Mouse (Mus musculus): ENCODE measurements at regions not wholly inside any gene's neighbourhood (a gene's known extent, or its start where the extent isn't known, plus 50 kb on each side); places are given as distances from the start of the nearest gene placed in this dataset.

- no peak for DNase-seq (ENCODE audit: low read depth)
These were observed 62.8 kb upstream of the Cacna2d3 start for GRCm38 (mm10) chr14:29784506-29784905.

DNA sequence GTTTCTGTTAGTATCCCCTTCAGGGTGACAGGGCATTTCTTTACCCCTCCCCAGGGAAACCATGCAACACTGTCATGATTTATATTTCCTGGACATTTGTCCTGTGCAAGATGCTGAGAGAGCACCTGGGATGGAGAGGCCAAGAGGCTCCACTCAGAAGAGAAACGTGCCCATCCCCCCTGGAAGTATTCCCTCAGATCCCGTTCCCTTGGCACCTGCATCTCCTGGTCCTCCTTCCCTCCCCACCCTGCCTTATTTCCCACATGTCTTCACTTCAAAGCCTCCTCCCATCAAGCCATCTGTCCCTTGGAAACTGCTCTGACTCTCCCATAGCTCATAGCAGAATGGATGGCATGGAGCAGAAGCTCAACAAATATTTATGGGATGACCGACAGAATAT is 64.8 kb upstream of the Cacna2d3 start:
- no peak for DNase-seq (ENCODE audit: low read depth)

- no peak for DNase-seq (ENCODE audit: low read depth)
These were observed 66.1 kb upstream of the Cacna2d3 start for GRCm38 (mm10) chr14:29787796-29788195.

- DNase-seq (ENCODE audit: low read depth) = no peak
These were observed 66.7 kb upstream of the Cacna2d3 start for GRCm38 (mm10) chr14:29788351-29788750.

- no peak for DNase-seq (ENCODE audit: low read depth)
These were observed 73.7 kb upstream of the Cacna2d3 start for GRCm38 (mm10) chr14:29795325-29795724.

- no peak for DNase-seq (ENCODE audit: low read depth)
These were observed 74.7 kb upstream of the Cacna2d3 start for GRCm38 (mm10) chr14:29796396-29796795.

GRCm38 (mm10) chr14:29799852-29800251 is 78.2 kb upstream of the Cacna2d3 start:
- no peak for DNase-seq (ENCODE audit: low read depth)

GRCm38 (mm10) chr14:29805234-29805633 is 83.6 kb upstream of the Cacna2d3 start:
- DNase-seq (ENCODE audit: low read depth) = no peak

DNA sequence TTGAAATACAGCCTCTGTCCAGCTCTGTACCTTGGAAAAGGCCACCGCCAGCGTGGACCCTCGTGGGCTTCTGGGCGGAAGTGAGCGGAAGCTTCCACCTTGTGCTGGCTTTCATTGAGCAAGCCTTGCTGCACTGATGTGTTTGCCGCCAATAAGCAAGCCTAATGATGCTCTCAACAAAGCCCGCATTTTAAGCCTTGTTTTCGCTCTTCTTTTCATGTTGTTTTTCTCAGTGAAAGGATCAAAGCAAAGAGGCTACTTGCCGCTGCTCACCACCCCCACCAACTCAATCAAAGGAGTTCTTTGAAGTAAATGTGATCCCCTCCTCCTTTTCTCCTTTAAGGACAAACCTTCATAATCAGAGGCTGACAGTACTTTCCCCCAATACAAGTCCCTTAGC is 86.2 kb upstream of the Cacna2d3 start:
- no peak for DNase-seq (ENCODE audit: low read depth)

GRCm38 (mm10) chr14:29814626-29815025 is 93.0 kb upstream of the Cacna2d3 start:
- DNase-seq (ENCODE audit: low read depth) = peak; percentile 3

DNA sequence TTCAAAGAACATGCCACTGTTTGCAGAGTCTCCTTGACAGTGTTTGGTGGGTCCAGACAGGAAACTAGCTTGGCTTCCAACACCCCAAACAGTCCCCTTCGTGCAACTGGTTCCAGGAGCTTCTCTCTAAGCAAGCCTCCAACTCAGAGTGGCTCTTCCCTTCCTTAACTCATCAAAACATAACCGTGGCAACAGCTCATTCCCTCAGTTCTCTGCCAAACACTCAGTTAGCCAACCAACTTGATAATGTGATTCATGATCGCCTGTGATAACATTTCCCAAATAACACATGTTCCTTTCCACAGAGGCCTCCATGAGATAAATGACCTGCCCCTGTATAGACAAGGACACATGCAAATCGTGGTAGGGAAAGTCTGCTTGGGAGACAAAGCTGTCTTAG is 95.9 kb upstream of the Cacna2d3 start:
- DNase-seq (ENCODE audit: low read depth) = no peak

DNA sequence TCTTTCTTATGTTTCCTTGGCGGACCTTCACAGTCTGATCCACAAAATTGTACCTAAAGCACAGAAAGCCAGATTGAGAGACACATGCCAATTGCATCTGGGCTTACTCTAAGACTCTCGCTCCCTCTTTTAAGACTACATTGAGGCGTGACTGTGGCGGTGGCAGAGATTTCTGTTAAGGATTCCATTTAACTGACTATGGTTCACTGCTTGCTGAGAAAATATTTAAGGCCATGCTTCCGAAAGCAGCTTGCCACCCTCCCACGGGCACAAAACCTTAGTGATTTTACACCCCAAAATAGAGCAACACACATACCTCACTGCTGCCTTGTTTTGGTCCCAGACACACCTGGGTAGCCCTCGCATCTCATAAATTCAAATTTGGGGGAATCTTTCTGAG is 96.6 kb upstream of the Cacna2d3 start:
- no peak for DNase-seq (ENCODE audit: low read depth)

GRCm38 (mm10) chr14:29818751-29819150 is 97.1 kb upstream of the Cacna2d3 start:
- no peak for DNase-seq (ENCODE audit: low read depth)

DNA sequence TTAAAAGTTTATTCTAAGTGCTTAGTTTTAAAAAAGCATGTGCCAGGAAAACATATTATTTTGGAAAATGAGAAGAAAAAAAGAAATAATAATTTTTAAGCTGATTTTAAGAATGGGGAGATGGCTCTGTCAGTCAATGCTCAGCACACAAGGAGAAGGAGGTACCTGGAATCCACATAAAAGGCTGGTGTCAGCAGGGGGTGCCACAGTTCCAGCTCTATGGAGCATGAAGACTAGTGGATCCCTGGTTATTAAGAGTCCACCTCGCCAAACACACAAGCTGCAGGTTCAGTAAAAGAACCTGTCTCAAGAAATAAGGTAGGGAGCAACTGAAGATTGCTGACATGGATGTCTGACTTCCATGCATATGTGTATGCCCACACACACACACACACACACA is 115.4 kb upstream of the Cacna2d3 start:
- no peak for DNase-seq (ENCODE audit: low read depth)

DNA sequence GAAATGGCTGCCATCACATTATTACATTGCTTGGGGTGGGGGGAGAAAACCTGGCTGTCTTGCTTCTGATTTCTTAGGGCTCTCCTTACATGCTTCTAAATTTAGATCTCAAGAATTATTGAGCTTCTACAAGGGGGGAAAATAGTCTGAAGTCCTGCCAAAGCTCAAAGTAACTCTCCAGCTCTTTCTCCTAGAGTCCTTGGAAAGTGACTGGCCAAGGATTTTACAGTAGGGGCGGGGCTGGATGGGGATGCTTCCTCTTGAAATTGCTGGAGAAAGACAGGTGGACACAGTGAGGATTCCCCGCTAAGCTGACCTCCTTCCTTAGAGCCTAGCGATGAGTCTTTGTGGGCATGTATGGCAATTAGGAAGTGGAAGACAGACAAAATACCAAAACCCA is 117.9 kb upstream of the Cacna2d3 start:
- no peak for DNase-seq (ENCODE audit: low read depth)

- DNase-seq (ENCODE audit: low read depth) = no peak
These were observed 119.9 kb upstream of the Cacna2d3 start for GRCm38 (mm10) chr14:29841361-29842117.

DNA sequence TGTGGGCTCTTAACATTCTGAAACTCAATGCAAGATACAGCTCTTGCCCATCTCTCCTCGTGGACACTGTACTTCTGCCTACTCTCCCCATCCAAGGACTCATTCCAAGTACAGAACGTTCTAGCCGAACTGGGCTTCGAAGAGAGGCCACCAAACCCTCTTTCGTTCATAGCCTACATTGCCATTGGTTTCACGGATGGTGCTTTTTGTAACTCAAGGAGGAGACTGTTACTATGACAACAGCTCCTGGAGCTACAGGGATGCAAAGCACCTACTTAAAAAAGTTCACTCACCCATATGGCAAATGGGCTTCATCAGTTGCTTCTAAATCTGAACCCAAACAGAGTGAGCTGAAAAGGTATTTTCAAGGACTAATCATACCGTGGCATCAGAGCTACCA is 120.4 kb upstream of the Selenok start:
- no peak for DNase-seq (ENCODE audit: low read depth)

- no peak for DNase-seq (ENCODE audit: low read depth)
These were observed 116.8 kb upstream of the Selenok start for GRCm38 (mm10) chr14:29851286-29851685.

DNA sequence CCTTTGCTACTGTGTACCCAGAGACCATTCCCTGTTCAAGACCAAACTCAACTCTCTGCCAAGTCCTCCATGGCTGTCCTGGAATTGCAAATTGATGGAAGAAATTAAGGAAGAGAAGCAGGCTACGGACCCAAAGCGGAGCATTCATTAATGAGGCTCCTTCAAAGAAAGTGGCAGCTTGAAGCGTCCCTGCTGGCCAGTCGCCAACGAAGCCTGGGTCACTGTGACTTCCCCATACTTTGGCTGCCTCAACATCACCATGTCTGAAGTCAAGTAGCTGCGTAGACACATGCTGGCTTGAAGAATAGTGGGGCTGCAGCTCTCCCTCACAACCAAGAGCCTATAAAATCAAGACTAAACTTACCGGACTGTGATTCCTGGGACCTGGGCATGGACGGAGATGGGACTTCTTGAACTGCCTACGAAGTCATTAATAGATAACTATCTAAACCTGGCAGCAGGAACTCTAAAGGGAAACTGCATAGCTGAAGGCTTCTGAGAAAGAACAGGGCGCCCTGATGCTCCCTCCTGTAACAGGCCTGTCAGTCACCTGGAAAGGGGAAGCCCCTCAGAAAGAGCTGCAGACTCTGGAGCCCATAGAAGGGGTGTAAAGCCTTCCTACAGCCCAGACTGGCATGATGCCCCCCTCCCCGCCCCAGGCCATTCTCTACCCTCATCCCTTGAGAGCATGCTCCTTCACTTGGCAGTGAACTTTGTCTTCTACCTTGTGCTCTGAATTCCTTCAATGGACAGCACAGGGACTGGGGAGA is 116.0 kb upstream of the Selenok start:
- DNase-seq (ENCODE audit: low read depth) = no peak

- DNase-seq (ENCODE audit: low read depth) = no peak
These were observed 106.1 kb upstream of the Selenok start for GRCm38 (mm10) chr14:29862032-29862431.

DNA sequence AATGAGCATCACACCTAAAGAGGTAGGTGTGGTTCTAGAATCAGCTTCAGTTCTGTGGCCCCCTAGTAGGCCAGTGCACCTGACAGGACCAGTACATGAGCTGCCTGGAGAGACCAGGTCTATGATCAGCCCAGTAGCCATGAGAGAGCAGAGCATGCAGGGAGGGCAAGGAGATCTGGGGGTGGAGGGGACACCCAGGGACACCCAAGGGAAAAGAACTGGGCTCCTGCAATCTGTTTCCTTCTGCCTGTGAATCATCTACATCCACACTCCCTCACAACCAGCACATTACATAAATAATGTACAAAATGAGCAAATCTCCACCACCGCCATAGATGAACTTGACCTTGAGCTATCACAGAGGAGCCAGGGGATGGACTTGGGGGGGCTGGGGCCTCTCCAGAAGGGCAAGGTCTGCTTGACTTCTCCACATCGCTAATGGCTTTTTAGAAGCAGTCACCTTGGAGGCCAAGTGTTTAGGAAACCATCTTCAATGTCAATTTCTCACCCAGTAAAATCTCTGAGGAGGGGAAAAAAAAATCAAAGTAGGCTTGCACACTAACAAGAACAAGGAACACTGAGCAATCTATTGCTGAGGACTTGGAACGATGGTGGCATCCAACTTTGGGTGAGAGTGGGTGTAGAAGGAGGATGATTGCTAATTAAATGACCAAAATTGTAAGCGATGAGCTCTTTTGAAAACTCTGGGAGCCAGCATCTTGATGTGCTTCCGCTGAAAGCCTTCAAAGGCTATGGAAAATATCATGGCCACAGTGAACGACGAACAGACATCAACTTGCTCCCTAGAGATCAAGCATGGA is 101.4 kb upstream of the Selenok start:
- no peak for DNase-seq (ENCODE audit: low read depth)

DNA sequence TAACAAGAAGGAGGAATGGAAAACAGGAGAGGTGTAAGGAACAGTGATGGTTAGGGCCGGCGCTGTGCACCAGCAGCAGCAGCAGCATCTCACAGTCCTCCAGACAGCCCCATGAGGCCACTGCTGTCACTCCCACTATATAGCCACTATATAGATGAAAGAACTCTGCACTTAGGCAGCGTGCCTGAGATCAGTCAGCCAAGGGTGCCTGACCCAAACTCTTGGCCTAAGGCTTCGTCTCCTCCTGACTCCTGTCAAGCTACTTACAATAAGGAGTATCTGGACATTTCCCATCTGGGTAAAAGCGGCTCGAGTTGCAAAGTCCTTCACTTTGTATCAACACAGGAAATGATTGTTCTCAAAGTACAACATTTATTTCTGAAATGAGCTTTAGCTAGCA is 100.8 kb upstream of the Selenok start:
- DNase-seq (ENCODE audit: low read depth) = no peak

DNA sequence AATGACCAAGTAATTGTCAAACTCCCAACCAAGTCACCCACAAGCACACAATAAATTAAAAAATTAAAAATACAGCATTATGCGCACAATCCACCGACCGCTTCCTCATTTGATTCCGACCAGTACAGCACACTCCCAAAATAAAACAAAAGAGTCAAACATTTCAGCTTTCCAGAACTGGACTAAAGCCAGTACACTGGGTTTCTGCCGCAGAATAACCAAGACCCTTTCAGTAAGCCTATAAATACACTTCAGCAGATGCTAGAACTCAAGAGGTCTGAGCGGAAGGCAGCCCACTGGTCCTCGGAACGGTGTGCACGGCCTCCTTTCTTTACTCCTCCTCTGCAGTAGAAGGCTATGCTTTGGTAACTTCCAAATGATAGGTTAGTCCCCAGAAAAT is 98.2 kb upstream of the Selenok start:
- no peak for DNase-seq (ENCODE audit: low read depth)

Measured in NIH3T3 (cell line).